Mouse (Mus musculus) CH12.LX (cell line): ENCODE results near the gene Cd99l2.

Experiments used
- BHLHE40 ChIP-seq: IDR thresholded peaks from 2 replicates; pipeline ENCODE4 v1.6.1; 2011; ENCODE audit warnings: mild to moderate bottlenecking, low read depth, low read length, improper control_type of control experiment
- EP300 ChIP-seq: IDR thresholded peaks from 2 replicates; pipeline ENCODE4 v1.6.1; 2011; ENCODE audit warnings: low read length, improper control_type of control experiment
- ETS1 ChIP-seq: conservative IDR thresholded peaks from 2 replicates; pipeline ENCODE4 v1.6.1; 2012; ENCODE audit warnings: low read depth, mild to moderate bottlenecking, inconsistent platforms, low read length, improper control_type of control experiment, moderate library complexity
- POLR2A ChIP-seq: IDR thresholded peaks from 2 replicates; pipeline ENCODE4 v1.6.1; 2011; ENCODE audit warnings: low read depth, mild to moderate bottlenecking, improper control_type of control experiment, low read length
- RAD21 ChIP-seq: IDR thresholded peaks from 2 replicates; pipeline ENCODE4 v1.6.1; 2011; ENCODE audit warnings: low read depth, mild to moderate bottlenecking, low read length, improper control_type of control experiment, moderate library complexity
- TCF12 ChIP-seq: IDR thresholded peaks from 2 replicates; pipeline ENCODE4 v1.6.1; 2014; ENCODE audit warnings: low read depth, mild to moderate bottlenecking, inconsistent platforms, low read length, improper control_type of control experiment
- UBTF ChIP-seq: IDR thresholded peaks from 2 replicates; pipeline ENCODE4 v1.6.1; 2012; ENCODE audit warnings: low read depth, mild to moderate bottlenecking, inconsistent platforms, low read length, improper control_type of control experiment, moderate library complexity
- ZC3H11A ChIP-seq: IDR thresholded peaks from 2 replicates; pipeline ENCODE4 v1.6.1; 2012; ENCODE audit warnings: low read depth, mild to moderate bottlenecking, inconsistent platforms, low read length, improper control_type of control experiment

GRCm38 (mm10) chrX:71532635-71533034 lies 40.0 kb upstream of the Cd99l2 start:
- no peak for TF ChIP-seq ETS1
- no peak for TF ChIP-seq POLR2A
- TF ChIP-seq TCF12: no peak
- TF ChIP-seq ZC3H11A: no peak
- no peak for TF ChIP-seq UBTF
- no peak for TF ChIP-seq EP300
- no peak; the same call in none of the 2 replicates for TF ChIP-seq RAD21
- no peak for TF ChIP-seq BHLHE40
